Mouse (Mus musculus) spleen, adult 2 months (tissue): ENCODE measurements around the gene Dab2ip. TPM values are rescaled to one million over a fixed set of nuclear protein-coding genes. Genes with fewer than 3 reads are reported as not detected.

Experiments used
- DNase-seq, 2 experiments: peaks; one replicate each; pipeline versions ENCODE4 v3.0.0 to v3.0.0-alpha.2; 2012 to 2021; ENCODE audit warnings: low spot score in 2 of 2, low read depth in 1 of 2
- H3K27ac ChIP-seq: fragments of 200-500 bp; 2 replicates; pipeline ENCODE4 v1.5.1; 2012; ENCODE audit warnings: low read length, inconsistent platforms; ENCODE audit not compliant: insufficient read depth
- H3K27me3 ChIP-seq: fragments of 200-500 bp; 2 replicates; pipeline ENCODE4 v1.6.1; 2012; ENCODE audit warnings: mild to moderate bottlenecking, moderate library complexity, low read length, inconsistent platforms; ENCODE audit not compliant: control insufficient read depth, insufficient read depth
- H3K36me3 ChIP-seq: fragments of 200-500 bp; 2 replicates; pipeline ENCODE4 v1.6.1; 2012; ENCODE audit warnings: mild to moderate bottlenecking, low read length, inconsistent platforms; ENCODE audit not compliant: control insufficient read depth, insufficient read depth
- H3K4me1 ChIP-seq: fragments of 200-500 bp; 2 replicates; pipeline ENCODE4 v1.6.1; 2011; ENCODE audit warnings: inconsistent platforms; ENCODE audit not compliant: control insufficient read depth, insufficient read depth, insufficient read length
- H3K4me3 ChIP-seq: fragments of 200-500 bp; 2 replicates; pipeline ENCODE4 v1.5.1; 2011; ENCODE audit warnings: mild to moderate bottlenecking, inconsistent platforms; ENCODE audit not compliant: insufficient read depth, insufficient read length; ENCODE audit errors: extremely low read depth
- CTCF ChIP-seq: fragments of 200-500 bp; IDR thresholded peaks from 2 replicates; pipeline ENCODE4 v1.5.1; 2011; ENCODE audit warnings: mild to moderate bottlenecking, inconsistent platforms; ENCODE audit not compliant: insufficient read depth, insufficient read length, insufficient replicate concordance; ENCODE audit errors: extremely low read depth
- POLR2A ChIP-seq: fragments of 200-500 bp; IDR thresholded peaks from 2 replicates; pipeline ENCODE4 v1.6.1; 2011; ENCODE audit warnings: low read depth, low read length, inconsistent platforms
- WGBS: fragments of 180-500 bp; shearing (Covaris S2); methylation state at CpG from one replicate; pipeline ENCODE4 v1.1.7; 2018; 5-methylcytosine and 5-hydroxymethylcytosine counted together
- polyA plus RNA-seq: library from polyadenylated mRNA; depleted of rRNA; stranded (reverse); fragments of >200 nt; gene quantifications from 2 replicates; pipeline ENCODE4 v1.2.3, GENCODE M21; 2012

Gene Dab2ip
- polyA plus RNA-seq, 1 experiment, result 21.0 TPM

DNA sequence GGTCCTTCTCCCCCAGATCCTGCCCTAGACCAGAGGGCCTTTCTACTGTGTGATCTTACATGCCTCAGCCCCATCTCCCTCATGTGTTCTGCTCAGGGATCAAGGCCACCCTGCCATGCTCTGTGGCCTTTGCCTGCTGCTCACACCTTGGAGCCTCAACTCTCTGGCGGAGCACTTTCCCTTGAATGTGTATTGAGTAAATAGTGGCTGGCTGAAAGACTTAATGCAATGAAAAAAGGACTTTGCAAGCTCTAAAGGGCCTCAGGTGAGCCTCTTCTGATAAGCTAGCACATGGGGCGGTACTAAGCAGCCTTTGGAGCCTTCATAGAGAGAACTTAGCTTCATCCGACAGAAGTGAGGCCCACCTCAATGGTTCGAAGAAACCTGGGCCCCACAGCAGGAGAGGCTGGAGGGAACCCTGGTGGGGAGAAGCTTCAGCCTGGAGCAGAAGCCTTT is 9.7 kb downstream of the Dab2ip start:
- no peak overlapping the region for H3K27ac ChIP-seq
- TF ChIP-seq CTCF (no peak), POLR2A (no peak)
- WGBS, result 96% methylated on average over 4 of the region's 4 CpGs
- DNase-seq, result no peak
- H3K4me1 ChIP-seq, result no peaks in the 10 kb centered on the region
- H3K27me3 ChIP-seq, result 0 out of 2 replicates have a peak, but pooled peaks cover 1% of the 10 kb centered on the region
- no peak overlapping the region for H3K4me3 ChIP-seq
- H3K36me3 ChIP-seq, result no peaks in the 10 kb centered on the region

DNA sequence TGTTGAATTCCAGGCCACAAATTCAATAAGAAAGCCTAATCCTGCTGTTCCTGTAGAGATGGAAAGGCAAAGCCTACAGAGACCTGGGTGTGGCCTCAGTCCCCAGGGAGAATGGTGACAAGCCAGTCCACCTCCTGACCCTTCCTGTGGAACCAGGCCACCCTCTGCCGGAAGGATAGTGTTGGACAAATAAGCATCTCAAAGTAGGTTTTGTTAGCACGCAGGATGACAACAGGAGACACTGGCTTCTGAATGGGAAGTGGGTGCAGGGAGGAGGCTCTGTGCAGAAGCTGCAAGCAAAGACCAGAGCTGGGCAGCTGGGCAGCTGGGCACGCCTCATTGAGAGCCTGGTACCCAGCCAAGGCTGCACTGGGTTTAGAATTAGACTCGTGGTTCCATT is 12.7 kb downstream of the Dab2ip start:
- 0 out of 2 replicates have a peak, but pooled peaks cover 1% of the 10 kb centered on the region for H3K27me3 ChIP-seq

DNA sequence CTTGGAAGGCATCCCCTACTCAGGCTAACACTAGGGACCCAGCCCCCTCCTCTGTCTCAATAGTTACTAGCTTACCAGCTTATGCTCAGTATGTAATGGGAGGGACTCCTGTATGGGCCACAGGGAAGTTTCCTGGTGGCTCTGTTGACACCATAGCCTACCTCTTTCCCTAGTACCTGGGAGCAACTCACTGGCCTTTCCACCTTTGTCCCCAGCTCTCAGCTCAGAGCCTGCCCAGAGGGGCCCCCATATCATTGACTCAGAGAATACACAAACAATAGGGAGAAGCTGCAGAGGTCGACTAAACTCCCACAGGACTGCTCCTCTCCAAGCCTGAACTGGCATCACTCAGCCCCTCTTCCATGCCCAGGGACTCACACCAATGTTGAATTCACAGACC is 16.6 kb downstream of the Dab2ip start:
- 62% methylated on average over 1 of the region's 1 CpGs for WGBS
- Histone ChIP-seq H3K36me3 (no peaks in the 10 kb centered on the region), H3K4me1 (no peaks in the 10 kb centered on the region), H3K27me3 (0 out of 2 replicates have a peak, but pooled peaks cover 1% of the 10 kb centered on the region), H3K4me3 (no peak overlapping the region), H3K27ac (no peak overlapping the region)
- no peak for TF ChIP-seq CTCF
- no peak for TF ChIP-seq POLR2A
- DNase-seq, result no peak

More for the DNA sequence above, 12.7 kb downstream of the Dab2ip start:
- Histone ChIP-seq H3K4me3 (no peak overlapping the region), H3K4me1 (no peaks in the 10 kb centered on the region), H3K27ac (no peak overlapping the region), H3K36me3 (no peaks in the 10 kb centered on the region)
- WGBS, result 68% methylated on average over 4 of the region's 4 CpGs
- no peak for TF ChIP-seq CTCF
- no peak for TF ChIP-seq POLR2A
- no peak for DNase-seq

DNA sequence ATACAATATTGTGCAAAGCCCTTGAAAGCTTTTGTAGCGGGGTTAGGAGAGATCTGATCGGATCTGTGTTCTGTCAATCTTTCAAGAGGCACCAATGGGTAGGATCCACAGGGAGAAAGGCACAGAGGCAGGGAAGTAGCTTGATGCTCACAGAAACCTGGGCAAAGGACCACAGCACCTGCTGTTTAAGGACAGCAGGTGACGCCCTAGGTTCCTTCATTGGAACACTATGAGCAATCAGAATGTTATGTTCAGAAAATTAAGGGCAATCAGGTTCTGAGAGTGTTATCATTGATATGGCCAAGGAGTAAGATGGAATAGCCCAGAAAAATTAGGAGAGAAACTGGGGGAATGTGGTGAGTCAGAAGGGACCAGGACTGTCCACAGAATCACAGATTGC is 18.6 kb downstream of the Dab2ip start:
- Histone ChIP-seq H3K27me3 (peaks cover 3% of the 10 kb centered on the region), H3K27ac (no peak overlapping the region), H3K36me3 (no peaks in the 10 kb centered on the region), H3K4me3 (no peak overlapping the region), H3K4me1 (peaks cover under 1% of the 10 kb centered on the region; the same call in 1 of the 2 replicates)
- TF ChIP-seq CTCF, result no peak
- TF ChIP-seq POLR2A, result no peak
- no peak for DNase-seq
- 79% methylated on average over 3 of the region's 3 CpGs for WGBS

DNA sequence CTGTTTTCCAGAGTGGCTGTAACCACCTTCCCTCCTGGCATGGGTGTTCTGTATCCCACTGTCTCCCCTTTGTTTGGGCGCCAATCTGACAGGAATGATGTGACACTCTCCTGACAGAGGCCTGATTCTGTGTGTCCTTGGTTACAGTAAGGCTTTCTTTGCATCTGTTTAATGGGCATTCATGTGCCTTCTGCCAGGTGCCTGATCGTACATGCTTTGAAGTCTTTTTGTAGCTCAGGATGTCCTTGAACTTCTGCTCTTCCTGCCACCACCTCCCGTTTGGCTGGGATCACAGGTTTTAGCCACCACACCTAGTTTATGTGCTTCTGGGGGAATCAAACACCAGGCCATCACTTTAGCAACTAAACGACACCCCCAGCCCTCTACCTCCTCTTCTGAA is 22.0 kb downstream of the Dab2ip start:
- WGBS, result 71% methylated on average over 4 of the region's 4 CpGs
- Histone ChIP-seq H3K36me3 (no peaks in the 10 kb centered on the region), H3K27me3 (peaks cover 12% of the 10 kb centered on the region), H3K4me3 (no peak overlapping the region), H3K4me1 (peaks cover 3% of the 10 kb centered on the region; the same call in 1 of the 2 replicates), H3K27ac (no peak overlapping the region)
- TF ChIP-seq POLR2A (no peak), CTCF (no peak)
- no peak for DNase-seq

DNA sequence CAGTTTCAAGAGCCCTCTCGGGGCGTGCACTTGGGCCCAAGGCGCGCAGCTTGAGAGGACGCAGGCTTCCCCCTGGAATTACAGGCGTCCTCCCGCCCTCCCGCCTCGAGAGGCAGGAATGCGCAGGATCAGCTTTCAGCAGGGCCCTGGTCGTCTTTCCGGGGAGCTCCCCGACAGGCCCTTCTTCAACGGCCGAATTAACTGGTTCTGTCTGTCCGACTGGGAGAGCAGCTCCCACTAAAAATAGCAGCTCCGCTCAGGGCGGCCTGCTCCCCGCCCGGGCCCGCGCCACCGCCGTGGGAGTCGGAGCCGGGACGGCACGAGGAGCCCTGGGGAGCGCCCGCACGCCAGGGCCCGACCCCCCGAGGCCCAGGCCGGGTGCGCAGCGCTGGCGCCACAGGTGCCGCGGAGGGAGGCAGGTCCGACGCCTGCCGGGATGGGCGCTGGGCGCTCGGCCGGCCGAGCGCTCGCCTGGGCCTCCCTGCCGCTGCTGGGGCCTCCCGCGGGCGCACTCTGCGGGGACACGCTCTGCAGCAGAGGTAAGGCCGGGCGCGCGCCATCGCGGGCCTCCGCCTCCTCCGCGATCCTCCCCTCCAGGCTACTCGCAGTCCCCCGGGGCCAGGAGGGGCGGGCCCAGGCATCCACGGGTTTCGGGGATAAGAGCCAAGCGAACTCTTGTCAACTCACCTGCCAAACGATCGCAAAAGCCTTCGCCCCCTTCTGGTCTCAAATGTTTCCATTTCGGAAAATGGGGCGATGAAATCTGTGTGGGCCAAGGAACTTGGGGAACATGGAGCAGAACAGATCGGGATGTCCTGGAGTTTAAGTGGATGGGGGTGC is 23.7 kb downstream of the Dab2ip start:
- no peak for DNase-seq
- 5% methylated on average over 73 of the region's 76 CpGs for WGBS
- TF ChIP-seq CTCF (no peak), POLR2A (no peak)
- peaks cover 3% of the 10 kb centered on the region; the same call in 1 of the 2 replicates for H3K4me1 ChIP-seq
- peaks cover 12% of the 10 kb centered on the region for H3K27me3 ChIP-seq
- no peak overlapping the region for H3K27ac ChIP-seq
- H3K36me3 ChIP-seq, result no peaks in the 10 kb centered on the region
- H3K4me3 ChIP-seq, result peak overlapping the region; percentile 35; the same call in 1 of the 2 replicates
